Mouse (Mus musculus) embryonic facial prominence, embryonic 14.5 days (tissue): ENCODE data around the gene Hmbs. TPM values are rescaled to one million over a fixed set of nuclear protein-coding genes. Genes with fewer than 3 reads are reported as not detected.
"Not testable (repeated sequence)": the region's sequence is repeated elsewhere in the genome, so short reads cannot be mapped to it uniquely, and the experiment has no call there.

ENCODE experiments used
- ATAC-seq: fragments of 200-750 bp; cut with Nextera tagmentation; 2 replicates; pipeline ENCODE4 v1.8.0; 2017; ENCODE audit warnings: low read depth, moderate number of reproducible peaks, moderate TSS enrichment
- DNase-seq: peaks from one replicate; pipeline ENCODE4 v3.0.0-alpha.2; 2015; ENCODE audit warnings: low spot score
- H3K27ac ChIP-seq: fragments of 300-500 bp; sonication (generic); replicated peaks from 2 replicates; pipeline ENCODE4 v1.5.1; 2014; ENCODE audit warnings: low read depth, mild to moderate bottlenecking, low read length, moderate library complexity
- H3K27me3 ChIP-seq: fragments of 300-500 bp; sonication (generic); replicated peaks from 2 replicates; pipeline ENCODE4 v1.6.1; 2014; ENCODE audit warnings: low read length; ENCODE audit not compliant: control insufficient read depth, insufficient read depth
- H3K36me3 ChIP-seq: fragments of 300-500 bp; sonication (generic); 2 replicates; pipeline ENCODE4 v1.6.1; 2014; ENCODE audit warnings: low read length, mixed read lengths; ENCODE audit not compliant: control insufficient read depth, insufficient read depth
- H3K4me1 ChIP-seq: fragments of 300-500 bp; sonication (generic); 2 replicates; pipeline ENCODE4 v1.6.1; 2014; ENCODE audit warnings: antibody characterized with exemption, low read length; ENCODE audit not compliant: control insufficient read depth, insufficient read depth
- H3K4me2 ChIP-seq: fragments of 300-500 bp; sonication (generic); 2 replicates; pipeline ENCODE4 v1.6.1; 2014; ENCODE audit warnings: low read depth, mild to moderate bottlenecking, low read length, moderate library complexity, mixed read lengths
- H3K4me3 ChIP-seq: fragments of 300-500 bp; sonication (generic); 2 replicates; pipeline ENCODE4 v1.5.1; 2014; ENCODE audit warnings: low read depth, mild to moderate bottlenecking, low read length
- H3K9ac ChIP-seq: fragments of 300-500 bp; sonication (generic); 2 replicates; pipeline ENCODE4 v1.6.1; 2014; ENCODE audit warnings: low read depth, mild to moderate bottlenecking, low read length, moderate library complexity, mixed read lengths
- H3K9me3 ChIP-seq: fragments of 300-500 bp; sonication (generic); 2 replicates; pipeline ENCODE4 v1.6.1; 2016; ENCODE audit warnings: low read length; ENCODE audit not compliant: control insufficient read depth
- WGBS: fragments of 180-500 bp; shearing (Covaris S2); extraction: QIAGEN DNeasy Blood & Tissue Kit; methylation state at CpG from one replicate; pipeline ENCODE4 v1.1.7; 2014; 5-methylcytosine and 5-hydroxymethylcytosine counted together
- polyA plus RNA-seq: library from polyadenylated mRNA; unstranded; fragments of >200 nt; fragmentation: Nextera tagmentation; extraction: Ambion mirVana; gene quantifications from 2 replicates; pipeline ENCODE4 v1.2.1, GENCODE M21; 2014

Hmbs gene
- polyA plus RNA-seq, 1 experiment from 2014 or later: 98.5 TPM

DNA sequence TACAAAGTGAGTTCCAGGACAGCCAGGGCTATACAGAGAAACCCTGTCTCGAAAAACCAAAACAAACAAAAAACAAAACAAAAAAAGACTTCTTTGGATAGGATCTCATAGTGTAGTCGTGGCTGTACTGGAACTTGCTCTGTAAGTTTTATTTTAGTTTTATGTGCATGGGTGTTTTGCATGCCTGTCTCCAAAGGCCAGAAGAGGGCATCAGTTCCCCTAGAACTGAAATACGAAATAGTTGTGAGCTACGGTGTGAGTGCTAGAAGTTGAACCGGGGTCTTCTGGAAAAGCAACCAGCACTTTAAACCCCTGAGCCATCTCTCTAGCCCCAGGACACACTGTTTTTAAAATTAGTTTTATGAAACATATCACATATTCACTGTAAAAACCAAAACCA, 5.5 kb downstream of the Hmbs start:
- H3K27ac ChIP-seq: no peak overlapping the region
- H3K27me3 ChIP-seq: no peaks in the 10 kb centered on the region
- H3K9me3 ChIP-seq: no peaks in the 10 kb centered on the region
- no peak overlapping the region for H3K4me2 ChIP-seq
- WGBS: 79% methylated on average over 5 of the region's 5 CpGs
- no peak for ATAC-seq
- H3K4me1 ChIP-seq: peaks cover 20% of the 10 kb centered on the region
- no peak overlapping the region for H3K9ac ChIP-seq
- H3K36me3 ChIP-seq: peaks cover 48% of the 10 kb centered on the region
- no peak overlapping the region for H3K4me3 ChIP-seq
- no peak for DNase-seq

DNA sequence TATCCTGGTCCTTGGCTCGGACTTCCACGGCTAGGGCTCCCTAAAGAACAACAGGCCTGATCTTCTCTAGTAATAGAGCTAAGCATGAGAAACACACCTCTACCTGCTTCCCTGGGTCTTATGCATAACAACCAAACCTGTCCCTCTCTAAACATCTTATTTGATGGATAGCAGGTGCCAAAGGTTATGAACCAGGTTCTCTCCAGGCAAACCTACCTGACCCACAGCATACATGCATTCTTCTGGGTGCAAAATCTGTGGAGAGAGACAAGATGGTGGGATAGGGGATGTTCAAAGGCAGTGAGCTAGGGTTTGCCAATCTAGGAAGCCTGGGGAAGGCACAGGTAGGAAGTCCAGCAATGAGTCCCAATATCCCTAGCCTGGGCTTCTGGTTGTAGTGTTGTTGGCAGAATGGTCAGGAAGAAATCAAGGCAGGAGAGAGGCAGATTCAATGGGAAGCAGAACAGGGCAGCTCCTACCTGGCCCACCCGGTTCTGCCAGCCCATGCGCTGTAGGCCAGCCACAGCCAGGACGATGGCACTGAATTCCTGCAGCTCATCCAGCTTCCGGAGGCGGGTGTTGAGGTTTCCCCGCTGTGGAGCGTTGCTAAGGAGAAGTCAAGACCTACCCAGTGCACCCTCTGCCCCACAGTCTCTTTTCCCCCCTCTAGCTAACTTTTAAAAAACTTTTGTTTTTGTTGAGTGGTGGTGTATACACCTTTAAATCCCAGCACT, 6.4 kb downstream of the Hmbs start:
- 0 out of 2 replicates have a peak overlapping the region, but pooled peaks have one; percentile 10 for H3K27ac ChIP-seq
- no peaks in the 10 kb centered on the region for H3K27me3 ChIP-seq
- ATAC-seq (no peak), DNase-seq (no peak)
- 54% methylated on average over 9 of the region's 9 CpGs for WGBS
- peaks cover 57% of the 10 kb centered on the region for H3K36me3 ChIP-seq
- H3K9ac ChIP-seq: peak overlapping the region; percentile 54
- peak overlapping the region; percentile 85 for H3K4me2 ChIP-seq
- no peaks in the 10 kb centered on the region for H3K9me3 ChIP-seq
- H3K4me3 ChIP-seq: peak overlapping the region; percentile 90
- H3K4me1 ChIP-seq: peaks cover 13% of the 10 kb centered on the region

DNA sequence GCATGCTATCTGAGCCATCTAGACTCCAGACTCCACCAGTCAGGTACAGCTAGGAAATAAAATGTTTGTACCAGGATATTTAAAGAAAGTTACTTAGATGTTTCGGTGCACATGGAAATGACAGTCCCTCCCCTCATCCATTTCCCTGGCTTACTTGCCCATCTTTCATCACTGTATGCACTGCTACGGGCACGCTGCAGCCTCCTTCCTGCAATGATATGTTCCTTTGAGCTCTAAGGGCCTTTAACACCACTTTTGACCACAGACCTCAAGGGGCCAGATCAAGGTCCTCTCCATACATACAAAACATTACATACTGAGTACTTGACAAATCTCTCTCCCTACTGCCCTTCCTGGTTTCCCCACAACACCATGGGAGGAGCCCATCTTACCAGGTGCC, 7.1 kb downstream of the Hmbs start:
- Histone ChIP-seq H3K4me2 (peak overlapping the region; percentile 85), H3K27ac (no peak overlapping the region), H3K27me3 (no peaks in the 10 kb centered on the region), H3K9me3 (no peaks in the 10 kb centered on the region), H3K4me3 (peak overlapping the region; percentile 90), H3K36me3 (peaks cover 61% of the 10 kb centered on the region), H3K4me1 (peaks cover 12% of the 10 kb centered on the region), H3K9ac (peak overlapping the region; percentile 54)
- ATAC-seq: no peak
- DNase-seq: no peak
- WGBS: 61% methylated on average over 3 of the region's 3 CpGs

DNA sequence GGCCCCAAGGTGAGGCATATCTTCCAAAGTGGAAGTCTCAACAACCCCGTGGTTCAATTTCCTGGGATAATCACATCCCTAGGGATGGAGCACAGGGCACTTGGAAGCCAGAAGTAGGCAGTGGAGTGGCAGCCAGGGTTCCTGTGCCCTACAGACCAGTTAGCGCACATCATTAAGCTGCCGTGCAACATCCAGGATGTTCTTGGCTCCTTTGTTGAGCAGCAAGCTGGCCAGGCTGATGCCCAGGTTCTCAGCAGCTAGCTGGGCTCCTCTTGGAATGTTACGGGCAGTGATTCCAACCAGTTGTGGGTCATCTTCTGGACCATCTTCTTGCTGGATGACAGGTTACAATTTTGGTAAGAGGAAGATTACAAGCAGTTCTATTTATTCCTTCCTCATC, 7.5 kb downstream of the Hmbs start:
- not testable (repeated sequence) for ATAC-seq, H3K9me3 ChIP-seq, DNase-seq, H3K27ac ChIP-seq, H3K27me3 ChIP-seq
- H3K36me3 ChIP-seq: peaks cover 61% of the 10 kb centered on the region
- peak overlapping the region; percentile 85 for H3K4me2 ChIP-seq
- H3K9ac ChIP-seq: peak overlapping the region; percentile 54
- WGBS: 29% methylated on average over 4 of the region's 4 CpGs
- peaks cover 12% of the 10 kb centered on the region for H3K4me1 ChIP-seq
- H3K4me3 ChIP-seq: peak overlapping the region; percentile 90

DNA sequence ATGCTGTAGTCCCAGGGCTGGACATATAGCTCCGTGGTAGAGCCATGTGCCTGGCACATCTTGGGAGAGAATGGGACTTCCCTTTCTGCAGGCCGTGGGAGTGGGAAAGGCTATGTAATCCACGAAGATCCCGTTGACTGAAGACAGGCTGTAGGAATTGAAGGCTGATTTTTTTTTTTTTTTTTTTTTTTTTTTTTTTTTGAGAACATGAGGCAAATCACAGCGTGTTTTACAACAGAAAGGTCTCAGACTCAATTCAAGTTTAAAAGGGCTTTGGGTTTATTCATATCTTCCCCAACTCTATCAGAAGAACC, 8.0 kb downstream of the Hmbs start:
- Histone ChIP-seq H3K4me1 (peaks cover 12% of the 10 kb centered on the region), H3K4me2 (peak overlapping the region; percentile 85), H3K9ac (peak overlapping the region; percentile 96), H3K36me3 (peaks cover 61% of the 10 kb centered on the region), H3K4me3 (peak overlapping the region; percentile 90), H3K9me3 (no peaks in the 10 kb centered on the region), H3K27me3 (no peaks in the 10 kb centered on the region), H3K27ac (peak overlapping the region; percentile 94)
- under 1% methylated on average over 5 of the region's 5 CpGs for WGBS
- ATAC-seq: no peak
- no peak for DNase-seq

DNA sequence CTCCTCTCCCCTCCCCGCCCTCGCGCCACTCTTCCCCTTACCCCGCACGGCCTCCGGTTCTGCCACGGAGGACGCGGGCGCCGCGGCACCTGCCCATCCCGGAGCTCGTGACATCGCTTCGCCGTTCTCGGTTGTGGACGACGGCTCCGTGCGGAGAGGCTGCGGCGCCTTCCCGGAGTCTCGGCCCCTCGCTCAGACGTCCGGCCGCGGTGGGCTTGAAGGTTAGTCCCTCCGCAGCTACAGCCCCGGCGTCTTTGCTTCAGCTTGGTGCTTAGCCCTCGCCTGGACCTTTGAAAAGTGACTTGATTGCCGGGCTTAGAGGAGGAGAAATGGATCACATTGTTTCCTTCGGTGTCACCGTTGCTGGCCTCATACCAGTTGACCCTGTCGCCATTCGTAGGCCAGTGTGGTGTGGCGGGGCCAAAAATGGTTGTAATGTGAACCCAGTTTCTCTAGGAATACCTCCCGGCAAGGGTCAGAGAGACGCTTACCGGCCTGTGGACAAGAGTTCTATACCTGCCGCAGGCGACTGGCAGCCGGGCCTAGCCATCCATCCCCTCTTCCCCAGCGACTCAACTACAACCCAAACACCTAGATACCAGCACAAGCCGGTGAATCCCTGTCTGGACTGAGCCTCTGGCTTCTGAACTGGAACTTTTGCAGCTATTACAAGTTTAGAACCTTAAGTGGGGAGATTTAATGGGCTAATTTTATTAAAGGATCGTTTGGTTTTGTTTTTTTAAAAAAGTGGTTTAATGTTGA, 8.5 kb downstream of the Hmbs start:
- Histone ChIP-seq H3K27ac (peak overlapping the region; percentile 94), H3K9me3 (no peaks in the 10 kb centered on the region), H3K27me3 (no peaks in the 10 kb centered on the region), H3K4me1 (peaks cover 12% of the 10 kb centered on the region), H3K36me3 (peaks cover 63% of the 10 kb centered on the region), H3K4me2 (peak overlapping the region; percentile 85), H3K4me3 (peak overlapping the region; percentile 90), H3K9ac (peak overlapping the region; percentile 96)
- WGBS: under 1% methylated on average over 38 of the region's 50 CpGs
- DNase-seq: peak; percentile 22
- ATAC-seq: no peak; the same call in 1 of the 2 replicates

DNA sequence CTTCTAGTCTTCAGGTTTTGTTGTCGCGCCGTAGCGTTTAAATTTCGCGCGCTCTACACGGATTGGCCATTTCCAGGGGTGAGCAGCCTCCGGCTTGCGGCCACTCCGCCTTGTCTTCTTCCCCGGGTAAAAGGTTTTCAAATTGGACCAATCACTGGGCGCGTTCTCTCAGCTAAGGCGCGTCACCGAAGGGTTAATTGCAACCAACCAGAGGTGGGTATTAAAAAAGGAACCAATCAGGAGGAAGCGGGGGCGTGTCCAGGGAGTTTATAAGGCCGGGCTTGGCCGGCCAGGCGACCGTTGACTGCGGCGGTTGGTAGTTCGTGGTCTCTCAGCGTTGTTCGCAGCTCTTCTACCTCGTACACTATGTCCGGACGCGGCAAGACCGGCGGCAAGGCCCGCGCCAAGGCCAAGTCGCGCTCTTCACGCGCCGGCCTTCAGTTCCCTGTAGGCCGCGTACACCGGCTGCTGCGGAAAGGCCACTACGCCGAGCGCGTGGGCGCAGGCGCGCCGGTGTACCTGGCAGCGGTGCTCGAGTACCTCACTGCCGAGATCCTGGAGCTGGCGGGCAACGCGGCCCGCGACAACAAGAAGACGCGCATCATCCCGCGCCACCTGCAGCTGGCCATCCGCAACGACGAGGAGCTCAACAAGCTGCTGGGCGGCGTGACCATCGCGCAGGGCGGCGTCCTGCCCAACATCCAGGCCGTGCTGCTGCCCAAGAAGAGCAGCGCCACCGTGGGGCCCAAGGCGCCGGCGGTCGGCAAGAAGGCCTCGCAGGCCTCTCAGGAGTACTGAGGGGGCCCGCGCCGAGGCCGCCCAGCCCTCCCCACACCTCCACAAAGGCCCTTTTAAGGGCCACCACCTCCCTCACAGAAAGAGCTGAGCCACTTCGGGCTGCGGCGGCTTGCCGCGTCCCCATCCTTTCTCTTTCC, 9.4 kb downstream of the Hmbs start, which contains the start of gene H2afx:
H2afx (plus strand) TSS at position 299 of the 935 bp plus-strand sequence.
- Histone ChIP-seq H3K4me3 (peak within 1 kb of the TSS; percentile 90), H3K4me2 (peak within 1 kb of the TSS; percentile 85), H3K36me3 (peaks cover 70% of the 10 kb centered on the region), H3K4me1 (peaks cover 12% of the 10 kb centered on the region), H3K27me3 (no peaks in the 10 kb centered on the region), H3K27ac (peak within 1 kb of the TSS; percentile 94), H3K9ac (peak within 1 kb of the TSS; percentile 96), H3K9me3 (no peaks in the 10 kb centered on the region)
- DNase-seq: peak; percentile 100
- ATAC-seq: peak; percentile 95
- under 1% methylated on average over 55 of the region's 91 CpGs for WGBS

DNA sequence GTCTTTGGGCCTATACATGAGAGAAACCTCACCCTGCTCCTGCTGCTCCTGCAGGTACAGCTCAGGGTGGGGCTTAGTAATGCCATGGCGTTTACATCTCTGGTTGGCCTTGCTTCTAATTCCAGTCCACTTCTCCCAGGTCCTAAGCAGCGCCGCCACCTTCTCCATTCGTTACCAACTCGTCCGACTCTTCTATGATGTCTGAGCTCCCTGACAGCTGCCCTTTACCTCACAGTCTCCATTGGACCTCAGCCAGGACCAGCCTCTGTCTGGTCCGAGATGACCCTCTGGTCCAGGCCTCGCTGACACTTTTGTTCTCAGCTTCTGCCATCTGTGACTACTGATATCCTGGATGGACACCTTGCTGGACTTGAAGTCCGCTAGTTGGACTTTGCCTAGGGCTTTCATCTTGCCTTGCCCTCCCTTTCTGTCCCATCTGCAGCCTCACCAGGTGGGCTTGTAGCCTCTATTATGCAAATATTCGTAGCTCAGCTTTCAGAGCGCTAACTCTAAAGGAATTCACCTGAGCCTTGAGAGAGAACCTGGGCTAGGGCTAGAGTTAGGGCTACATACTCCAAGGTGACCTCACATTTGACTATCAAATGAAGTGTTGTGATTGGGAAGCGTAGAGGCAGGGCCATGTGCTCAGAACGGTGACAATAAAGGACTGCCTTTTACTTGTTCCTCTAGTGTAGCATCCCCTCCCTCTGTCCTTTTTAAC, 10.9 kb downstream of the Hmbs start:
- H3K36me3 ChIP-seq: peaks cover 72% of the 10 kb centered on the region
- no peak overlapping the region for H3K27ac ChIP-seq
- no peaks in the 10 kb centered on the region for H3K27me3 ChIP-seq
- DNase-seq (no peak), ATAC-seq (no peak)
- H3K9ac ChIP-seq: no peak overlapping the region
- H3K4me3 ChIP-seq: no peak overlapping the region
- 95% methylated on average over 13 of the region's 13 CpGs for WGBS
- no peaks in the 10 kb centered on the region for H3K9me3 ChIP-seq
- peaks cover 13% of the 10 kb centered on the region for H3K4me1 ChIP-seq
- no peak overlapping the region for H3K4me2 ChIP-seq
